Mouse (Mus musculus): ENCODE measurements at regions not wholly inside any gene's neighbourhood (a gene's known extent, or its start where the extent isn't known, plus 50 kb on each side); places are given as distances from the start of the nearest gene placed in this dataset.

GRCm38 (mm10) chr1:190599622-190600021 is 311.9 kb downstream of the Rps6kc1 start:
- no peak for TF ChIP-seq CTCF (IDR thresholded peaks at IDR 0.05; ENCODE audit: extremely low read depth, insufficient read length, insufficient replicate concordance, low read depth, low read length)
- no peak for TF ChIP-seq POLR2A (IDR thresholded peaks at IDR 0.05; ENCODE audit: low read depth, low read length)
